Mouse (Mus musculus): ENCODE measurements around the gene Rnf215. TPM values are rescaled to one million over a fixed set of nuclear protein-coding genes. Genes with fewer than 3 reads are reported as not detected.
"Not testable (repeated sequence)": the region's sequence is repeated elsewhere in the genome, so short reads cannot be mapped to it uniquely, and the experiment has no call there.

Gene Rnf215
- total RNA-seq, 2 experiments from 2014 or later = 17.3 to 18.9 TPM

- intact Hi-C loops (cut with DNase I) = no loop called here
- DNase-seq = no peak
These were observed 22.1 kb upstream of the Rnf215 start for GRCm38 (mm10) chr11:4112861-4113260.

GRCm38 (mm10) chr11:4113496-4113895 is 21.5 kb upstream of the Rnf215 start:
- DNase-seq = no peak
- intact Hi-C loops (cut with DNase I) = no loop called here

- intact Hi-C loops (cut with DNase I) = no loop called here
These were observed 21.0 kb upstream of the Rnf215 start for GRCm38 (mm10) chr11:4113970-4114369.

GRCm38 (mm10) chr11:4114541-4114940 is 20.5 kb upstream of the Rnf215 start:
- DNase-seq; intact Hi-C loops (cut with DNase I): not testable (repeated sequence)

More at GRCm38 (mm10) chr11:4113970-4114369, 21.0 kb upstream of the Rnf215 start:
- DNase-seq = no peak

GRCm38 (mm10) chr11:4115407-4115806 is 19.6 kb upstream of the Rnf215 start:
- intact Hi-C loops (cut with DNase I) = no loop called here
- DNase-seq = no peak

- intact Hi-C loops (cut with DNase I) = no loop called here
- DNase-seq = no peak
These were observed 18.4 kb upstream of the Rnf215 start for GRCm38 (mm10) chr11:4116458-4117141.

- peak in 1 of 2 experiments; percentile 18 for DNase-seq
- intact Hi-C loops (cut with DNase I) = no loop called here
These were observed 17.5 kb upstream of the Rnf215 start for GRCm38 (mm10) chr11:4117372-4118071.

- intact Hi-C loops (cut with DNase I) = no loop called here
- peak; percentile 57 to 72 for DNase-seq
These were observed 16.7 kb upstream of the Rnf215 start for GRCm38 (mm10) chr11:4118081-4118921.

GRCm38 (mm10) chr11:4119635-4120034 is 15.4 kb upstream of the Rnf215 start:
- intact Hi-C loops (cut with DNase I) = loop anchor here (5.0 kb wide), 1 partner anchor 67 kb away; no protein-coding TSS in a partner anchor
- DNase-seq = no peak

- intact Hi-C loops (cut with DNase I) = loop anchor here (5.0 kb wide), 1 partner anchor 69 kb away; no protein-coding TSS in a partner anchor
- DNase-seq = no peak
These were observed 13.3 kb upstream of the Rnf215 start for GRCm38 (mm10) chr11:4121691-4122090.

GRCm38 (mm10) chr11:4122226-4122625 is 12.8 kb upstream of the Rnf215 start:
- DNase-seq = no peak
- intact Hi-C loops (cut with DNase I) = loop anchor here (5.0 kb wide), 1 partner anchor 70 kb away; no protein-coding TSS in a partner anchor

GRCm38 (mm10) chr11:4122742-4123579 is 12.0 kb upstream of the Rnf215 start, which contains the start of gene Sec14l2:
Sec14l2 (minus strand) TSS chr11:4123415.
- no peak for DNase-seq
- intact Hi-C loops (cut with DNase I) = loop anchor here (5.0 kb wide), 1 partner anchor 71 kb away; no protein-coding TSS in a partner anchor

- peak in 1 of 2 experiments; percentile 38 for DNase-seq
- intact Hi-C loops (cut with DNase I) = loop anchor here (5.0 kb wide), 1 partner anchor 72 kb away; no protein-coding TSS in a partner anchor
These were observed 11.1 kb upstream of the Rnf215 start for GRCm38 (mm10) chr11:4123922-4124321.

GRCm38 (mm10) chr11:4127059-4127458 is 7.9 kb upstream of the Rnf215 start:
- intact Hi-C loops (cut with DNase I) = no loop called here
- no peak for DNase-seq

GRCm38 (mm10) chr11:4128461-4128860 is 6.5 kb upstream of the Rnf215 start:
- intact Hi-C loops (cut with DNase I); DNase-seq: not testable (repeated sequence)

- no peak for DNase-seq
- intact Hi-C loops (cut with DNase I) = no loop called here
These were observed 1.6 kb upstream of the Rnf215 start for GRCm38 (mm10) chr11:4133450-4133849.

- no peak for DNase-seq
- intact Hi-C loops (cut with DNase I) = loop anchor here (2.0 kb wide), 2 partner anchors 26 to 74 kb away; partner anchors contain the start of genes Ccdc157 and Sf3a1
These were observed 602 bp upstream of the Rnf215 start for GRCm38 (mm10) chr11:4134400-4134799.

GRCm38 (mm10) chr11:4138964-4139363 is 4.0 kb downstream of the Rnf215 start:
- intact Hi-C loops (cut with DNase I) = loop anchor here (5.0 kb wide), 1 partner anchor 283 kb away; no protein-coding TSS in a partner anchor
- no peak for DNase-seq

- intact Hi-C loops (cut with DNase I) = no loop called here
- DNase-seq = no peak
These were observed 6.5 kb downstream of the Rnf215 start for GRCm38 (mm10) chr11:4141505-4141904.

- intact Hi-C loops (cut with DNase I) = no loop called here
- no peak for DNase-seq
These were observed 7.3 kb downstream of the Rnf215 start for GRCm38 (mm10) chr11:4142352-4142751.

Data from heart, postnatal 10 days (tissue).